ENCODE assay signal across 12 mouse cellular contexts in genomic region chr9:96982351-96982750, GRCm38 (mm10). TPM values are rescaled to one million over a fixed set of nuclear protein-coding genes. Genes with fewer than 3 reads are reported as not detected.
DNase-seq lines count a peak whose midpoint lies in the region; ATAC-seq lines count a peak whose summit lies in the region.
"Had no signal": no experiment of that assay in that cellular context is flagged by ENCODE, and none has a peak within 500 bp of the region (broad histone marks: within the 10 kb centered on the region; RNA-seq: fewer than 3 reads in every experiment).

No protein-coding gene starts in this region.

- H3K27me3 ChIP-seq in heart, embryonic 12.5 days (replicated peaks): no peaks in the 10 kb centered on the region
- H3K27me3 ChIP-seq in kidney, embryonic 14.5 days (ENCODE audit: control insufficient read depth, insufficient read depth, low read length): no peaks in the 10 kb centered on the region
- H3K27me3 ChIP-seq in limb, embryonic 12.5 days: 0 out of 2 replicates have a peak, but pooled peaks cover 3% of the 10 kb centered on the region
- H3K27me3 ChIP-seq: stomach, embryonic 15.5 days had no signal

- intact Hi-C loops in heart, postnatal 14 days (cut with DNase I): no loop called here

- no peak overlapping the region for H3K9ac ChIP-seq in heart, embryonic 12.5 days
- H3K9ac ChIP-seq in kidney, embryonic 14.5 days (ENCODE audit: low read depth, low read length): no peak overlapping the region
- H3K9ac ChIP-seq in limb, embryonic 12.5 days (replicated peaks): no peak overlapping the region
- H3K9ac ChIP-seq: stomach, embryonic 15.5 days had no signal

- H3K4me3 ChIP-seq in heart, embryonic 12.5 days: no peak overlapping the region
- H3K4me3 ChIP-seq in kidney, embryonic 14.5 days (ENCODE audit: low read length): no peak overlapping the region
- H3K4me3 ChIP-seq in limb, embryonic 12.5 days (replicated peaks): no peak overlapping the region
- H3K4me3 ChIP-seq: stomach, embryonic 15.5 days had no signal

- H3K36me3 ChIP-seq in heart, embryonic 12.5 days: no peaks in the 10 kb centered on the region
- no peaks in the 10 kb centered on the region for H3K36me3 ChIP-seq in kidney, embryonic 14.5 days (ENCODE audit: control insufficient read depth, insufficient read depth, low read length)
- no peaks in the 10 kb centered on the region for H3K36me3 ChIP-seq in limb, embryonic 12.5 days
- H3K36me3 ChIP-seq: stomach, embryonic 15.5 days had no signal

- no peak for ATAC-seq in heart, embryonic 12.5 days (ENCODE audit: insufficient number of reproducible peaks, low FRiP score)
- peak; percentile 37 for ATAC-seq in kidney, embryonic 14.5 days (ENCODE audit: low FRiP score, low TSS enrichment)
- no peak for ATAC-seq in limb, embryonic 12.5 days (ENCODE audit: insufficient number of reproducible peaks, insufficient read depth, low FRiP score, low TSS enrichment, low read depth)
- ATAC-seq in CD4-positive, CD25-positive, alpha-beta regulatory T cell, adult 4 months: no peak

- 19% methylated on average over 3 of the region's 3 CpGs for WGBS in heart, embryonic 12.5 days
- whole genome bisulfite sequencing in kidney, embryonic 14.5 days: 12% methylated on average over 3 of the region's 3 CpGs
- WGBS in limb, embryonic 12.5 days: 6% methylated on average over 3 of the region's 3 CpGs

- H3K27ac ChIP-seq in heart, embryonic 12.5 days (ENCODE audit: poor library complexity, severe bottlenecking): peak overlapping the region; percentile 50
- peak overlapping the region; percentile 43 for H3K27ac ChIP-seq in kidney, embryonic 14.5 days (ENCODE audit: low read depth, low read length)
- peak overlapping the region; percentile 78 for H3K27ac ChIP-seq in limb, embryonic 12.5 days
- H3K27ac ChIP-seq: stomach, embryonic 15.5 days had no signal

- H3K4me2 ChIP-seq in heart, embryonic 12.5 days: no peak overlapping the region
- no peak overlapping the region for H3K4me2 ChIP-seq in kidney, embryonic 14.5 days (replicated peaks; ENCODE audit: low read depth, low read length)
- no peak overlapping the region for H3K4me2 ChIP-seq in limb, embryonic 12.5 days
- H3K4me2 ChIP-seq: stomach, embryonic 15.5 days had no signal

- H3K4me1 ChIP-seq in heart, embryonic 12.5 days (replicated peaks): peaks cover 100% of the 10 kb centered on the region
- H3K4me1 ChIP-seq in kidney, embryonic 14.5 days (ENCODE audit: control insufficient read depth, insufficient read depth, low read length): peaks cover 92% of the 10 kb centered on the region
- H3K4me1 ChIP-seq in limb, embryonic 12.5 days (replicated peaks): peaks cover 80% of the 10 kb centered on the region

- no peak for DNase-seq in heart, postnatal 14 days
- DNase-seq in kidney, adult 9 months: no peak
- peak; percentile 68 for DNase-seq in embryo, embryonic 11.5 days (ENCODE audit: low read depth, low spot score)
- DNase-seq in B cell, adult 2 months: no peak
- DNase-seq: adrenal gland, adult 8-10 months; right cerebral cortex, postnatal 14 days; thymus, postnatal 4 days had no signal

- H3K9me3 ChIP-seq in heart, embryonic 12.5 days (replicated peaks): no peaks in the 10 kb centered on the region
- no peaks in the 10 kb centered on the region for H3K9me3 ChIP-seq in kidney, embryonic 14.5 days (ENCODE audit: control insufficient read depth, low read length)
- H3K9me3 ChIP-seq in limb, embryonic 12.5 days: no peaks in the 10 kb centered on the region
- H3K9me3 ChIP-seq: stomach, embryonic 15.5 days had no signal

RNA-seq across cellular contexts. Expression of gene Spsb4, which starts 36.3 kb away (rescaled TPM):
- polyA plus RNA-seq in heart, embryonic 12.5 days (2016; fragmentation: Nextera tagmentation; extraction: Ambion mirVana): 66.1 and 67.6 TPM in 2 replicates
- 1 to 10 TPM; 5.0 to 9.0 TPM for total RNA-seq in heart, postnatal 14 days (2021)
- polyA plus RNA-seq in kidney, embryonic 14.5 days (2014; fragmentation: Nextera tagmentation; extraction: Ambion mirVana): 42.0 and 55.6 TPM in 2 replicates
- 56.2 and 60.8 TPM in 2 replicates for polyA plus RNA-seq in limb, embryonic 12.5 days (2016; fragmentation: Nextera tagmentation; extraction: Ambion mirVana)
- not detected for polyA plus RNA-seq in CD4-positive, CD25-positive, alpha-beta regulatory T cell, adult 4 months (2017; shearing (Covaris generic))

Comparison
In these comparisons a context has a peak if more than half of its experiments do, and no peak if none do; other contexts are left out.
1. RNA of gene Spsb4, which starts 36.3 kb away (polyA plus RNA-seq): 66.1 to 67.6 TPM in heart, embryonic 12.5 days, 56.2 to 60.8 TPM in limb, embryonic 12.5 days and 42.0 to 55.6 TPM in kidney, embryonic 14.5 days; not detected in CD4-positive, CD25-positive, alpha-beta regulatory T cell, adult 4 months; every median in the first group is over 10 times any median in the second.
2. Peak in every context shown above with its lines, with median percentiles within 50 percentile points of each other: H3K27ac ChIP-seq.